Mouse (Mus musculus): Measurements from ENCODE around the gene Dgat2. TPM values are rescaled to one million over a fixed set of nuclear protein-coding genes. Genes with fewer than 3 reads are reported as not detected.

Gene Dgat2
- total RNA-seq, 2 experiments from 2014 or later = 0.42 to 2.8 TPM

DNA sequence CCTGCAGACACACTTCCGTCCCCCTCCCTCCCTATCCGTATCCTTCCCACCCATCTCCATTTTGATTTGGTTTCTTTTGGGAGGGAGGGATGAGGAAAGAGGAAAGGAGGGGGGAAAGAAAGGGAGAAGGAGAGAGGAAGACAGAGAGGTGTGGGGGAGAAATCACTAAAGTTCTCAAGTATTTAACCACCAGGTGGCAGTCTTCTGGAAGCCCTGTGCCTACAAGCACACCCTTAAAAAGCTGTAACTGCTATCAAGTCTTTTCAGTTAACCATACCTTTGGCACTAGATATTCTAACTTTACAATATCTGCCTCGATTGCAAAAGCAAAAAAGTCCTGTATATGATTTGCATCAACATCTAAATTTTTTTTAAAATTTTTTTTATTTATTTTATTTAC lies 75.0 kb downstream of the Dgat2 start:
- no peak for ATAC-seq (replicated peaks; ENCODE audit: low FRiP score, poor library complexity, severe bottlenecking)

DNA sequence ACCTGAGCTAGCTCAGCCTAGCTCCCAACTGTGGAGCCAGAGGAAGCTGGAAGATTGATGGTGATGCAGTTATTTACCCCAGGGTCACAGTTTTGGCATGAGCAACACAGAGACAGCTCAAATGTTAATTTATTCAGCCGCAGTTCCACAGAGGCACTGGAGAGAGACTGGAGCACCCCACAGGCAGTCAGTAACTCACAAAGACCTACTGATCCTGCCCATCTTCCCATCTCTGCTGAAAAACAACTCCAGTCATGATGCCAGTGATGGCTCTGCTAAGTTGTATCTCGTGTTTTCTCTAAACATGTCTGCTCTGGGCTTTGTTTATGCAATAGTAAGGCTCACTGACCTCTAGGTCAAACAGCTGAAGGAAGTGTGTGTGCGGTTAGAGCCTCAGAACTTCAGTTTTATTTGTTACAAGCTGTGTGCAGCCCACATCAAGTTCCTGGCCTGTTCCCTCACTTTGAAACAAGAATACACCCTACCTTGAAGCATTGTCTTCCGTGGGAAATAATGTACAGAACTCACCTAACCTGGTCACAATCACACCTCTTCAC lies 75.7 kb downstream of the Dgat2 start:
- ATAC-seq (replicated peaks; ENCODE audit: low FRiP score, poor library complexity, severe bottlenecking) = no peak

Other genes starting within 250 kb of the Dgat2 start
- gene Uvrag, start 41.6 kb downstream of the Dgat2 start, total RNA-seq (2015; ENCODE audit: low replicate concordance) = 10.5 and 32.4 TPM in 2 replicates
- gene Uvrag, start 41.6 kb downstream of the Dgat2 start, total RNA-seq (2017; ENCODE audit: low replicate concordance) = 9.6 and 15.6 TPM in 2 replicates
- 8.6 and 18.4 TPM in 2 replicates for gene Mogat2, start 55.9 kb upstream of the Dgat2 start, total RNA-seq (2015; ENCODE audit: low replicate concordance)
- 2.3 TPM in 1 of 2 replicates, not detected in the other for gene Mogat2, start 55.9 kb upstream of the Dgat2 start, total RNA-seq (2017; ENCODE audit: low replicate concordance)
- not detected in 2 replicates for gene Map6, start 84.7 kb upstream of the Dgat2 start, total RNA-seq (2015; ENCODE audit: low replicate concordance)
- not detected in 2 replicates for gene Map6, start 84.7 kb upstream of the Dgat2 start, total RNA-seq (2017; ENCODE audit: low replicate concordance)
- gene Serpinh1, start 170.5 kb upstream of the Dgat2 start, total RNA-seq (2015; ENCODE audit: low replicate concordance) = 1.1 TPM in 1 of 2 replicates, not detected in the other
- gene Serpinh1, start 170.5 kb upstream of the Dgat2 start, total RNA-seq (2017; ENCODE audit: low replicate concordance) = 1.4 and 1.5 TPM in 2 replicates
- gene Gdpd5, start 198.7 kb upstream of the Dgat2 start, total RNA-seq (2015; ENCODE audit: low replicate concordance) = not detected in 2 replicates
- not detected in 2 replicates for gene Gdpd5, start 198.7 kb upstream of the Dgat2 start, total RNA-seq (2017; ENCODE audit: low replicate concordance)